Mouse (Mus musculus) heart, adult 2 months (tissue): Measurements from ENCODE around the gene Gm20662. TPM values are rescaled to one million over a fixed set of nuclear protein-coding genes. Genes with fewer than 3 reads are reported as not detected.

ENCODE experiments used
- DNase-seq, 2 experiments: peaks; one replicate each; pipeline ENCODE4 v3.0.0; 2021
- H3K27ac ChIP-seq: fragments of 200-600 bp; 2 replicates; pipeline ENCODE4 v1.8.1; 2022
- H3K27me3 ChIP-seq: fragments of 200-500 bp; 2 replicates; pipeline ENCODE4 v1.6.1; 2012; ENCODE audit warnings: mild to moderate bottlenecking, low read length, inconsistent platforms, mixed read lengths; ENCODE audit not compliant: control insufficient read depth, insufficient read depth
- H3K36me3 ChIP-seq: fragments of 200-500 bp; 2 replicates; pipeline ENCODE4 v1.6.1; 2012; ENCODE audit warnings: low read length, inconsistent platforms; ENCODE audit not compliant: control insufficient read depth, insufficient read depth
- H3K4me1 ChIP-seq: fragments of 200-500 bp; 2 replicates; pipeline ENCODE4 v1.6.1; 2011; ENCODE audit warnings: low read length; ENCODE audit not compliant: control insufficient read depth, insufficient read depth
- H3K4me3 ChIP-seq: fragments of 200-600 bp; 2 replicates; pipeline ENCODE4 v1.8.1; 2022
- H3K79me2 ChIP-seq: fragments of 200-500 bp; replicated peaks from 2 replicates; pipeline ENCODE4 v1.6.1; 2012; ENCODE audit warnings: mild to moderate bottlenecking, inconsistent platforms, low read length, moderate library complexity, mixed read lengths; ENCODE audit not compliant: control insufficient read depth, insufficient read depth
- H3K9ac ChIP-seq: fragments of 200-500 bp; 2 replicates; pipeline ENCODE4 v1.6.1; 2012; ENCODE audit warnings: low read depth, mild to moderate bottlenecking, control low read depth, inconsistent platforms, low read length, mixed read lengths
- CTCF ChIP-seq: fragments of 200-600 bp; IDR thresholded peaks from 2 replicates; pipeline ENCODE4 v1.8.1; 2022; ENCODE audit warnings: antibody characterized with exemption, mild to moderate bottlenecking, moderate library complexity
- EP300 ChIP-seq: fragments of 200-500 bp; IDR thresholded peaks from 2 replicates; pipeline ENCODE4 v1.6.1; 2011; ENCODE audit warnings: low read depth, low read length, control low read depth; ENCODE audit not compliant: insufficient read depth
- POLR2A ChIP-seq: fragments of 200-500 bp; IDR thresholded peaks from 2 replicates; pipeline ENCODE4 v1.6.1; 2011; ENCODE audit warnings: mild to moderate bottlenecking, low read depth, low read length, control low read depth; ENCODE audit not compliant: insufficient read depth
- WGBS: fragments of 180-500 bp; shearing (Covaris S2); methylation state at CpG from one replicate; pipeline ENCODE4 v1.1.7; 2018; 5-methylcytosine and 5-hydroxymethylcytosine counted together
- intact Hi-C: fragments of 180-260 bp; cut with DNase I; formaldehyde crosslinking; loops from one replicate; pipeline ENCODE4 v1.15.1; 2025
- polyA plus RNA-seq: library from polyadenylated mRNA; depleted of rRNA; stranded (reverse); fragments of >200 nt; gene quantifications from 2 replicates; pipeline ENCODE4 v1.2.3, GENCODE M21; 2012
- total RNA-seq, 2 experiments: library from RNA; stranded (reverse); gene quantifications; 2 replicates each; pipeline ENCODE4 v1.2.3; 2021

Gm20662 gene
- total and polyA plus RNA-seq, 3 experiments = 1.4 to 2.3 (median 1.8) TPM

DNA sequence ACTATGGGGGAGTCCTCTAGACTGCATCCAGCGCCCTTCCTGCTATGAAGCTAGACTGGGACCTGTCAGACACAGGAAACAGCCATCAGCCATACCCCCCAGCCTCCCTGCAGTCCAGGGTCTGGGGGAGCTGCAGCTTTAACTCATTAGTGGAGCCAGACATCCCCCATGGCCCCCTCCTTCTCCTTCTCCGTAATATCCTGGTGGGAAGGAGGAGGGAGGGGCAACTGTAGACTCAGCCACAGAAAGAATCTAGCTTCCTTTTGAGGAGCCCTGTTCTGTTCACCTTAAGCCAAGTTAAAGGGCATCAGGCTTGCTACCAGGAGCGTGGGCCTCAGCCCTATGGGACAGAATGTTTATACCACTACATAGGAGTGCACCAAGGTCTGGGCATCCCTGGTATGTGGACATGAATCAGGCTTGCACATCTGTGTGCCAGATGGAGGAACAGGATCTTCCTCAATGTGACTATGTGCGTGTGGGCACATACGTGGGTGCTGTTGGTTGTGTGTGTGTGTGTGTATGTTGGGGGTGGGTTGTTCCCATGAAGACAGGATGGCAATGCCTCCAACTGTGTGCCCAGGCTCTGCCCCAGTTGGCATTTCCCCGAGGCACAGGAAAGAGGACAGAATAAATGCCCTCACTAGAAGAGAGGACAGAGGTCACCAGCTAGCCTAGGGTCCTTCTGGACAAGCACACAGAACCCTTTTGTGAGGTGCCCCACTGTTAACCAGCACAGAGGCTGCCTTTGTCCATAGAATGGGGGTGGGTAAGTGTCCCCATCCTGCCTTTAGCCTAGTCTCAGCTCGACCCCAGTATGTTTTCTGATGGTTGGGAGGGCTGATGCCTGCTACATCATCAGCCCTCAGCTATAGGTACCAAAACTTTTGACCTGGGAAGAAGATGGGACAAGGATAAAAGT, 14.2 kb upstream of the Gm20662 start:
- peaks cover 24% of the 10 kb centered on the region for H3K4me1 ChIP-seq
- H3K27ac ChIP-seq = peak overlapping the region; percentile 97
- intact Hi-C loops = no loop called here
- no peaks in the 10 kb centered on the region; the same call in 1 of the 2 replicates for H3K36me3 ChIP-seq
- H3K27me3 ChIP-seq = no peaks in the 10 kb centered on the region
- H3K9ac ChIP-seq = peak overlapping the region; percentile 53
- DNase-seq = peak in 1 of 2 experiments; percentile 35
- H3K79me2 ChIP-seq = no peaks in the 10 kb centered on the region
- 24% methylated on average over 7 of the region's 7 CpGs for WGBS
- TF ChIP-seq POLR2A (peak; percentile 82), EP300 (no peak; the same call in 1 of the 2 replicates), CTCF (no peak)
- H3K4me3 ChIP-seq = peak overlapping the region; percentile 44

DNA sequence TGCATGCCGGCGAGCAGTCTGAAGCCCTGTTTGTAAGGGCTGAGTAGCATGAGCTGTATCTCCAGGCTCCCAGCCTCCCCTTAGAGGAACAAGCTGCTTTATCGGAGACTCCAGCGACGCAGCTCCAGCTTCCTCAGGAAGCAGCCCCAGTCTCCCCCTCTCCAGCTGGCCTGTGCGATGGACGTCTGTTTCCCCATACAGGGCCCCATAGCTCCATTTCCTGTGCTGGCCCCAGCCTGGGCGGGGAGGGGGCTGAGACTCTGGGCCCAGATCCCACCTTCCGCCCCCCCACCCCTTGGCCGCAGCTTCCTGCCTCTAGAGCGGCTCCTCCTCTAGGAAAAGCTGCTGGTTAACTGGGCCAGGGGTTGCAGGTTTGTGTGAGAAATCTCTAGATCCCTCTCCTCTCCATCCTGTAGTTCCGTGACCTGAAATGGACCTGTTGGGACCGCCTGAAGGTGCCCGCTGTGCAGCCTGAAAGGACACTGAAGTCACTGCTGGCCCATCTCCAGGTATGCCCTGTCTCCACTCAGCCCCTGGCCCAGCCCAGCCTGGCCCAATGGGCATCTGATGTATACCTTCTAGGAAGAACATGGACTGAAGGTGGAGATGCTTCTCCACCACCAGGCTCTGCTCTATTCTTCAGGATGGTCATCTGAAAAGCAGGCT, 13.3 kb upstream of the Gm20662 start, which contains the start of gene Gm20661:
TSS of gene Gm20661 (plus strand) at position 378 of the 666 bp plus-strand sequence.
- no peaks in the 10 kb centered on the region for H3K79me2 ChIP-seq
- peak; percentile 82 to 89 for DNase-seq
- H3K36me3 ChIP-seq = no peaks in the 10 kb centered on the region; the same call in 1 of the 2 replicates
- peak within 1 kb of the TSS; percentile 97 for H3K27ac ChIP-seq
- H3K4me3 ChIP-seq = peak within 1 kb of the TSS; percentile 94
- 14% methylated on average over 14 of the region's 14 CpGs for WGBS
- no peaks in the 10 kb centered on the region for H3K27me3 ChIP-seq
- peak within 1 kb of the TSS; percentile 81 for H3K9ac ChIP-seq
- TF ChIP-seq POLR2A (peak; percentile 86), EP300 (peak; percentile 98), CTCF (no peak)
- intact Hi-C loops = no loop called here
- H3K4me1 ChIP-seq = peaks cover 24% of the 10 kb centered on the region

DNA sequence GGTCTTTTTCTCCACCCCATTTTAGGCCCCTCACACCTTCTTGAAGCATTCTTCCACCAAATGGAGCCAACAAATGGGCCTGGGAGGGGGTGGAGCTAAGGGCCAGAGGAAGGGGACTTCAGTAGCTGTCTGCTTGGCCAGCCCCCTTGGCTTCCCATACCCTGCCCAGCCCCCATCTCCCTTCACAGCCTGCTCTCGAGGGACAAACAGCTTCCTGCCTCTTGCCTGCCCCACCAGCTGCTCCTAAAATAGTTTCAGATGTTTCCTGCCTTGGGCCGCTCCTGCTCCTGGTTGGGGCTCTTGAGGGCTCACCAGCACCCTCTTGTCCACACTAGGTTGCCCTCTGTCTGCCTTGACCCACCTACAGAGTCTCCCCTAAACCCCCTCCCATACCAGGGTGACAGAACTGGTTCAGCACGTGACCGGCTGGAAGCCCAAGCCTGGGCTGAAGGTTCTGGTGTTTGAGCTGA, 12.7 kb upstream of the Gm20662 start:
- Histone ChIP-seq H3K27ac (peak overlapping the region; percentile 97), H3K36me3 (no peaks in the 10 kb centered on the region; the same call in 1 of the 2 replicates), H3K27me3 (no peaks in the 10 kb centered on the region), H3K79me2 (no peaks in the 10 kb centered on the region), H3K4me1 (peaks cover 24% of the 10 kb centered on the region), H3K9ac (peak overlapping the region; percentile 81), H3K4me3 (peak overlapping the region; percentile 94)
- DNase-seq = peak; percentile 87 to 92
- intact Hi-C loops = no loop called here
- WGBS = 24% methylated on average over 4 of the region's 4 CpGs
- TF ChIP-seq POLR2A (peak; percentile 87), EP300 (peak; percentile 99), CTCF (no peak)

DNA sequence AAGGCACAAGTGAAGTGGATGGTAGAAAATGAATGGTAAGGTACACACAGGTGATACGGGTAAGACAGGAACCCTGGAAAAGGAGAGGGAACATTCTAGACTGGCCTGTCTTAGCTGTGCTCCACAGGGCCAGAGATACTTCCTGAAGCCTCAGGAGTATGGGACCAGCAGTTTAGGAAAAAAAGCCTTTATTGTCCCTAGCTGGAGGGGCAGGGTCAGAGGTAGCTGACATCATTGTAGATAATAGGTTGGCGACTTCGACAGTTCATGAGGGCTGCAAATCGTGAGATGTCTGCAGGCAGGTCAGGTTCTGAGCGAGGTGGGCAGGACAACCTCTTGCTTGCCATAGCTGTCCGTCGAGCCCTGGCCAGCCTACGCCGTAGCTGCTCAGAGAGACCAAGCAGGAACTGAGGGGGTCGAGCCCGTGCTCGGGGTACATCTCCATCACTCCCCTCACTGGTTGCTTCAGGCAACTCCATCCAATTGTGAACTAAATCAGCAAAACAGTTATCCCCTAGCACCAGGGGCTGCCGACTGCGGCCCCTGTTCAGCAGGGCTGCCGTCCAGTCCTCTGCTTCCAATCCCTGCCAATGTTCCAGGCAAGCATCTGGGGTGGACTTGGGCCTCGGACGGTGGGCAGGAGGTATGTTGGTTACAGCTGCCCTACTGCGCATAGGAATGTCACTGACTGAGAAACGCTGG, 11.9 kb upstream of the Gm20662 start:
- intact Hi-C loops = no loop called here
- peak in 1 of 2 experiments; percentile 59 for DNase-seq

DNA sequence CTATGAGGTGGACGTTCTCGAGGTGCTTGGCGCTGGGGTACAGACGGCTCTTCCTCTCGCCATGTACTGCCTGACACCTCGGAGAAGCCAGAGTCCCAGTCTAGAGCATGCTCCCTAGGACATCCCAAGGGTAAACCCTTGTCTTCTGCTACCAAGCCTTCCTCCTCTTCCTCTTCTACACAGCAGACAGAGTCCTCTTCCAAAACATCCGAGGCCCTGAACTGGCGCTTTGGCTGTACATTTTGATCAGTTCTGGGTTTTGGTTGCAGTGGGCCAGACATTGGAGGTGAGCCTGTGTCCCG, 11.4 kb upstream of the Gm20662 start:
- H3K9ac ChIP-seq = peak overlapping the region; percentile 81
- H3K79me2 ChIP-seq = no peaks in the 10 kb centered on the region
- no peaks in the 10 kb centered on the region for H3K27me3 ChIP-seq
- 38% methylated on average over 9 of the region's 9 CpGs for WGBS
- DNase-seq = peak; percentile 41 to 53
- no peaks in the 10 kb centered on the region; the same call in 1 of the 2 replicates for H3K36me3 ChIP-seq
- peaks cover 22% of the 10 kb centered on the region for H3K4me1 ChIP-seq
- intact Hi-C loops = no loop called here
- peak overlapping the region; percentile 97 for H3K27ac ChIP-seq
- TF ChIP-seq POLR2A (no peak), EP300 (no peak), CTCF (no peak)
- peak overlapping the region; percentile 94 for H3K4me3 ChIP-seq

More for the DNA sequence above, 11.9 kb upstream of the Gm20662 start:
- peak overlapping the region; percentile 94 for H3K4me3 ChIP-seq
- no peaks in the 10 kb centered on the region; the same call in 1 of the 2 replicates for H3K36me3 ChIP-seq
- peaks cover 23% of the 10 kb centered on the region for H3K4me1 ChIP-seq
- TF ChIP-seq EP300 (no peak), POLR2A (no peak), CTCF (no peak)
- no peaks in the 10 kb centered on the region for H3K79me2 ChIP-seq
- H3K27ac ChIP-seq = peak overlapping the region; percentile 97
- no peaks in the 10 kb centered on the region for H3K27me3 ChIP-seq
- peak overlapping the region; percentile 81 for H3K9ac ChIP-seq
- 30% methylated on average over 19 of the region's 19 CpGs for WGBS
